18 mouse cellular contexts compared by ENCODE assay signal in genomic region chr8:60942867-60943266, GRCm38 (mm10). TPM values are rescaled to one million over a fixed set of nuclear protein-coding genes. Genes with fewer than 3 reads are reported as not detected.
A peak's percentile ranks its signal among the peaks of the same experiment; 100 is the strongest.
DNase-seq lines count a peak whose midpoint lies in the region; ATAC-seq and TF ChIP-seq lines count a peak whose summit lies in the region.
"Had no signal": no experiment of that assay in that cellular context is flagged by ENCODE, and none has a peak within 500 bp of the region (broad histone marks: within the 10 kb centered on the region; RNA-seq: fewer than 3 reads in every experiment).

No protein-coding gene starts in this region.

- no peak for DNase-seq in kidney, adult 2 months
- no peak for DNase-seq in kidney, adult 11 months
- DNase-seq in midbrain, postnatal 0 days (ENCODE audit: low spot score), result no peak
- DNase-seq in MEL (ENCODE audit: low read depth, low spot score), result peak; percentile 57
- peak; percentile 22 for DNase-seq in naive thymus-derived CD4-positive, alpha-beta T cell, adult 2 months (ENCODE audit: low read depth)
- no peak for DNase-seq in layer of hippocampus, adult 11-12 months (ENCODE audit: low spot score)
- DNase-seq: adrenal gland, adult 8-10 months; cerebellum, adult 11-12 months; cerebellum, postnatal 36 days; heart, postnatal 36 days; right cerebral cortex, adult 18-20 months had no signal

- ATAC-seq in midbrain, postnatal 0 days (ENCODE audit: low FRiP score), result no peak
- ATAC-seq in midbrain, embryonic 15.5 days (replicated peaks), result no peak
- no peak for ATAC-seq in kidney, embryonic 15.5 days (replicated peaks; ENCODE audit: low FRiP score)
- ATAC-seq: forebrain, embryonic 13.5 days; midbrain, embryonic 13.5 days had no signal

- no peaks in the 10 kb centered on the region for H3K36me3 ChIP-seq in kidney, adult 2 months (ENCODE audit: control insufficient read depth, insufficient read depth, low read length)
- H3K36me3 ChIP-seq in midbrain, postnatal 0 days (ENCODE audit: insufficient read depth, low read length), result no peaks in the 10 kb centered on the region
- H3K36me3 ChIP-seq in midbrain, embryonic 15.5 days (replicated peaks), result no peaks in the 10 kb centered on the region
- H3K36me3 ChIP-seq in MEL (ENCODE audit: control insufficient read depth in 1 of 2, insufficient read depth in 2 of 2, low read length in 2 of 2), result peaks cover 8 to 32% of the 10 kb centered on the region in 2 experiments
- no peaks in the 10 kb centered on the region for H3K36me3 ChIP-seq in kidney, embryonic 15.5 days
- H3K36me3 ChIP-seq: lung, embryonic 15.5 days; midbrain, embryonic 13.5 days had no signal

- H3K9me3 ChIP-seq in midbrain, postnatal 0 days (ENCODE audit: low read length), result no peaks in the 10 kb centered on the region
- H3K9me3 ChIP-seq in midbrain, embryonic 15.5 days, result no peaks in the 10 kb centered on the region
- no peaks in the 10 kb centered on the region for H3K9me3 ChIP-seq in MEL (replicated peaks; ENCODE audit: insufficient read depth, low read length)
- no peaks in the 10 kb centered on the region for H3K9me3 ChIP-seq in kidney, embryonic 15.5 days (replicated peaks)
- H3K9me3 ChIP-seq: forebrain, embryonic 13.5 days; heart, embryonic 13.5 days; midbrain, embryonic 13.5 days had no signal

- H3K27me3 ChIP-seq in kidney, adult 2 months (replicated peaks; ENCODE audit: control insufficient read depth, insufficient read depth, low read length), result no peaks in the 10 kb centered on the region
- no peaks in the 10 kb centered on the region for H3K27me3 ChIP-seq in midbrain, postnatal 0 days (ENCODE audit: insufficient read depth, low read length)
- no peaks in the 10 kb centered on the region for H3K27me3 ChIP-seq in midbrain, embryonic 15.5 days (replicated peaks)
- no peaks in the 10 kb centered on the region for H3K27me3 ChIP-seq in MEL (ENCODE audit: control insufficient read depth in 1 of 2, insufficient read depth in 2 of 2, low read length in 2 of 2)
- no peaks in the 10 kb centered on the region for H3K27me3 ChIP-seq in kidney, embryonic 15.5 days
- H3K27me3 ChIP-seq: CH12.LX; forebrain, embryonic 13.5 days; heart, embryonic 13.5 days; lung, embryonic 15.5 days; midbrain, embryonic 13.5 days had no signal

- no peak overlapping the region for H3K9ac ChIP-seq in midbrain, postnatal 0 days (replicated peaks; ENCODE audit: low read length, poor library complexity, severe bottlenecking)
- H3K9ac ChIP-seq in midbrain, embryonic 15.5 days, result no peak overlapping the region
- H3K9ac ChIP-seq in MEL (ENCODE audit: control insufficient read depth, low read depth, low read length, poor library complexity, severe bottlenecking), result no peak overlapping the region
- no peak overlapping the region for H3K9ac ChIP-seq in kidney, embryonic 15.5 days
- H3K9ac ChIP-seq: forebrain, embryonic 13.5 days; heart, embryonic 13.5 days; lung, embryonic 15.5 days; midbrain, embryonic 13.5 days had no signal

- 0 out of 2 replicates have a peak, but pooled peaks have one; percentile 7 for TF ChIP-seq CTCF in kidney, adult 2 months (conservative IDR thresholded peaks at IDR 0.05; ENCODE audit: insufficient read depth, insufficient read length, low read depth, low read length)
- peak; percentile 40 for TF ChIP-seq CTCF in midbrain, postnatal 0 days (IDR thresholded peaks at IDR 0.05)
- TF ChIP-seq CTCF in MEL (IDR thresholded peaks at IDR 0.05 in 2 of 3, conservative IDR thresholded peaks at IDR 0.05 in 1 of 3; ENCODE audit: control insufficient read depth in 1 of 3, insufficient read depth in 1 of 3, low read depth in 2 of 3, low read length in 3 of 3, poor library complexity in 1 of 3, severe bottlenecking in 1 of 3), result peak; percentile 21 to 42 (median 41); a peak in 5 of 6 replicates

- no peak overlapping the region for H3K27ac ChIP-seq in kidney, adult 2 months (ENCODE audit: insufficient read depth, low read depth, low read length)
- no peak overlapping the region for H3K27ac ChIP-seq in midbrain, postnatal 0 days (ENCODE audit: low read depth, low read length)
- H3K27ac ChIP-seq in midbrain, embryonic 15.5 days, result no peak overlapping the region
- no peak overlapping the region for H3K27ac ChIP-seq in MEL (ENCODE audit: control insufficient read depth, low read depth, low read length)
- H3K27ac ChIP-seq in kidney, embryonic 15.5 days, result no peak overlapping the region
- H3K27ac ChIP-seq: forebrain, embryonic 13.5 days; heart, embryonic 13.5 days; lung, embryonic 15.5 days; midbrain, embryonic 13.5 days had no signal

- peak; percentile 3 for TF ChIP-seq RAD21 in MEL (IDR thresholded peaks at IDR 0.05; ENCODE audit: low read depth, low read length)

- no peak overlapping the region for H3K4me2 ChIP-seq in midbrain, postnatal 0 days (ENCODE audit: low read depth, low read length, poor library complexity, severe bottlenecking)
- no peak overlapping the region for H3K4me2 ChIP-seq in midbrain, embryonic 15.5 days
- no peak overlapping the region for H3K4me2 ChIP-seq in kidney, embryonic 15.5 days
- H3K4me2 ChIP-seq: forebrain, embryonic 13.5 days; heart, embryonic 13.5 days; lung, embryonic 15.5 days; midbrain, embryonic 13.5 days had no signal

- no peak overlapping the region for H3K4me3 ChIP-seq in kidney, adult 2 months (ENCODE audit: insufficient read depth, low read depth, low read length)
- no peak overlapping the region for H3K4me3 ChIP-seq in midbrain, postnatal 0 days (ENCODE audit: low read depth, low read length)
- H3K4me3 ChIP-seq in midbrain, embryonic 15.5 days, result no peak overlapping the region
- H3K4me3 ChIP-seq in MEL (ENCODE audit: control insufficient read depth in 1 of 2, insufficient read depth in 1 of 2, low read depth in 2 of 2, low read length in 2 of 2), result no peak overlapping the region
- H3K4me3 ChIP-seq in kidney, embryonic 15.5 days (replicated peaks), result no peak overlapping the region
- H3K4me3 ChIP-seq: forebrain, embryonic 13.5 days; heart, embryonic 13.5 days; lung, embryonic 15.5 days; midbrain, embryonic 13.5 days had no signal

- TF ChIP-seq POLR2A in kidney, adult 2 months (IDR thresholded peaks at IDR 0.05; ENCODE audit: low read depth, low read length), result no peak
- TF ChIP-seq POLR2A in MEL (IDR thresholded peaks at IDR 0.05; ENCODE audit: control insufficient read depth in 1 of 2, insufficient read depth in 1 of 2, low read depth in 1 of 2, low read length in 2 of 2, poor library complexity in 1 of 2), result no peak

- no peak for TF ChIP-seq EP300 in MEL (IDR thresholded peaks at IDR 0.05; ENCODE audit: low read depth in 1 of 2, low read length in 2 of 2)

- over 99% methylated on average over 2 of the region's 2 CpGs for WGBS in kidney, adult 2 months
- WGBS in midbrain, postnatal 0 days, result 98% methylated on average over 2 of the region's 2 CpGs
- over 99% methylated on average over 2 of the region's 2 CpGs for WGBS in midbrain, embryonic 15.5 days
- 92% methylated on average over 2 of the region's 2 CpGs for WGBS in kidney, embryonic 15.5 days

- H3K79me2 ChIP-seq in MEL (ENCODE audit: control insufficient read depth, insufficient read depth, low read length, poor library complexity), result peaks cover 24% of the 10 kb centered on the region

- no peaks in the 10 kb centered on the region for H3K4me1 ChIP-seq in kidney, adult 2 months (ENCODE audit: control insufficient read depth, insufficient read depth, low read length)
- no peaks in the 10 kb centered on the region for H3K4me1 ChIP-seq in midbrain, postnatal 0 days (ENCODE audit: insufficient read depth, low read length)
- H3K4me1 ChIP-seq in midbrain, embryonic 15.5 days, result no peaks in the 10 kb centered on the region
- H3K4me1 ChIP-seq in MEL (ENCODE audit: control insufficient read depth in 1 of 2, insufficient read depth in 2 of 2, low read length in 2 of 2), result peaks cover 9 to 38% of the 10 kb centered on the region in 2 experiments; a peak in 3 of 4 replicates
- no peaks in the 10 kb centered on the region for H3K4me1 ChIP-seq in kidney, embryonic 15.5 days
- H3K4me1 ChIP-seq: lung, embryonic 15.5 days had no signal

TF ChIP-seq in MEL, 35 proteins besides CTCF, POLR2A, EP300 and RAD21:
- TF ChIP-seq BHLHE40 (IDR thresholded peaks at IDR 0.05; ENCODE audit: borderline replicate concordance, low read depth, low read length), result no peak
- peak; percentile 22; the same call in 1 of the 2 replicates for TF ChIP-seq SMC3 (IDR thresholded peaks at IDR 0.05; ENCODE audit: low read depth, low read length)

RNA-seq across cellular contexts. Expression of gene Clcn3, which starts 40.2 kb away (rescaled TPM):
- 24.6 and 27.0 TPM in 2 replicates for polyA plus RNA-seq in kidney, adult 2 months (2012; rRNA removed)
- total RNA-seq in midbrain, postnatal 0 days (2014; rRNA removed), result 96.5 and 121 TPM in 2 replicates
- polyA plus RNA-seq in midbrain, postnatal 0 days (2015; fragmentation: Nextera tagmentation; extraction: Ambion mirVana), result 78.8 and 79.5 TPM in 2 replicates
- 67.1 and 69.5 TPM in 2 replicates for polyA plus RNA-seq in midbrain, embryonic 15.5 days (2015; fragmentation: Nextera tagmentation; extraction: Ambion mirVana)
- 28.8 and 34.6 TPM in 2 replicates for total RNA-seq in MEL (2012; rRNA removed)
- polyA plus RNA-seq in MEL (2012; ENCODE audit: insufficient read depth in 1 of 2, insufficient read length in 2 of 2, low read depth in 1 of 2, low replicate concordance in 2 of 2, missing spikeins in 1 of 2), result 10 to 100 TPM; 33.0 to 65.6 TPM
- polyA plus RNA-seq in kidney, embryonic 15.5 days (2015; fragmentation: Nextera tagmentation; extraction: Ambion mirVana), result 26.5 and 27.1 TPM in 2 replicates

RNA-seq across cellular contexts. Expression of gene Nek1, which starts 50.1 kb away (rescaled TPM):
- 2.9 and 3.4 TPM in 2 replicates for polyA plus RNA-seq in kidney, adult 2 months (2012; rRNA removed)
- 15.0 and 17.5 TPM in 2 replicates for total RNA-seq in midbrain, postnatal 0 days (2014; rRNA removed)
- polyA plus RNA-seq in midbrain, postnatal 0 days (2015; fragmentation: Nextera tagmentation; extraction: Ambion mirVana), result 22.0 and 22.4 TPM in 2 replicates
- 24.7 and 27.8 TPM in 2 replicates for polyA plus RNA-seq in midbrain, embryonic 15.5 days (2015; fragmentation: Nextera tagmentation; extraction: Ambion mirVana)
- 8.9 and 11.5 TPM in 2 replicates for total RNA-seq in MEL (2012; rRNA removed)
- polyA plus RNA-seq in MEL (2012; ENCODE audit: insufficient read depth in 1 of 2, insufficient read length in 2 of 2, low read depth in 1 of 2, low replicate concordance in 2 of 2, missing spikeins in 1 of 2), result 10 to 100 TPM; 15.6 to 35.3 TPM
- polyA plus RNA-seq in kidney, embryonic 15.5 days (2015; fragmentation: Nextera tagmentation; extraction: Ambion mirVana), result 19.6 and 20.3 TPM in 2 replicates

RNA-seq across cellular contexts. Expression of gene Hpf1, which starts 52.6 kb away (rescaled TPM):
- polyA plus RNA-seq in kidney, adult 2 months (2012; rRNA removed), result 3.9 and 6.5 TPM in 2 replicates
- total RNA-seq in midbrain, postnatal 0 days (2014; rRNA removed), result 28.6 and 43.0 TPM in 2 replicates
- 99.1 and 99.5 TPM in 2 replicates for polyA plus RNA-seq in midbrain, postnatal 0 days (2015; fragmentation: Nextera tagmentation; extraction: Ambion mirVana)
- 88.1 and 88.6 TPM in 2 replicates for polyA plus RNA-seq in midbrain, embryonic 15.5 days (2015; fragmentation: Nextera tagmentation; extraction: Ambion mirVana)
- 73.2 and 74.4 TPM in 2 replicates for total RNA-seq in MEL (2012; rRNA removed)
- 10 to 100 TPM in 1 of 2 experiments, not detected in 1; 83.5 TPM for polyA plus RNA-seq in MEL (2012; ENCODE audit: insufficient read depth in 1 of 2, insufficient read length in 2 of 2, low read depth in 1 of 2, low replicate concordance in 2 of 2, missing spikeins in 1 of 2)
- 107 and 113 TPM in 2 replicates for polyA plus RNA-seq in kidney, embryonic 15.5 days (2015; fragmentation: Nextera tagmentation; extraction: Ambion mirVana)

Comparison
In these comparisons a context has a peak if more than half of its experiments do, and no peak if none do; other contexts are left out.
1. DNase-seq: peak in MEL (single experiment) and naive thymus-derived CD4-positive, alpha-beta T cell, adult 2 months (single experiment); none in kidney, adult 2 months (single experiment), kidney, adult 11 months (single experiment), midbrain, postnatal 0 days (single experiment) and layer of hippocampus, adult 11-12 months (single experiment).
2. Peak in every context shown above with its lines, with median percentiles within 50 percentile points of each other: CTCF ChIP-seq.